14 mouse cellular contexts compared by ENCODE assay signal in the genomic region with DNA sequence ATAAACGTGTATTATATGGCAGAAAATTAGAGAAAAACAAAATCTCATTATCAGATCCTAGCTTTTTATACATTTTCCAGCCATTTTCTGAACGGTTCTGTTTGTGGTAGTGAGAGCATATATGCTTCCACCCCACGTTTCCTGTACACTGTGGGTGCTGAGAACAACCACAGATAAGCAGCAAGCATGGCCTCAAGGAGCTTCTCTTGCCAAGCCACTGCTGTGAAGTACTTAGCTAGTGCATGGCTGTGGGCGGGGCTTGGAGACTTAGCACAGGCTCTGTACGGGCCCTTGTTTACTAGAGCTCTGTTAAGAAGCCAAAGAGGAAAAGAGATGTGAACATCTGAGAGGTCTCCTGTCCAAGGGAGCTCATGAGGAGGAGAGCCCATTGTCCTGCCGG. TPM values are rescaled to one million over a fixed set of nuclear protein-coding genes. Genes with fewer than 3 reads are reported as not detected.
DNase-seq lines count a peak whose midpoint lies in the region; ATAC-seq and TF ChIP-seq lines count a peak whose summit lies in the region.
"Had no signal": no experiment of that assay in that cellular context is flagged by ENCODE, and none has a peak within 500 bp of the region (broad histone marks: within the 10 kb centered on the region; RNA-seq: fewer than 3 reads in every experiment).

No protein-coding gene starts in this region.

- DNase-seq in 416B (ENCODE audit: low read depth), result peak; percentile 86
- peak; percentile 26 to 37 (median 32) for DNase-seq in liver, embryonic 14.5 days (ENCODE audit: low read depth in 3 of 3, low spot score in 3 of 3)
- DNase-seq in ovary, adult 18-20 months (ENCODE audit: low spot score), result no peak
- DNase-seq in heart, postnatal 10 days, result no peak
- no peak for DNase-seq in midbrain, embryonic 10.5 days (ENCODE audit: low spot score)
- no peak for DNase-seq in embryonic facial prominence, embryonic 10.5 days (ENCODE audit: low spot score)
- DNase-seq: forebrain, postnatal 0 days had no signal

- H3K9me3 ChIP-seq in liver, embryonic 14.5 days (ENCODE audit: control insufficient read depth, low read length), result no peaks in the 10 kb centered on the region
- H3K9me3 ChIP-seq in megakaryocyte, embryonic 14.5 days, result no peaks in the 10 kb centered on the region
- H3K9me3 ChIP-seq in midbrain, embryonic 10.5 days (replicated peaks), result no peaks in the 10 kb centered on the region
- H3K9me3 ChIP-seq in embryonic facial prominence, embryonic 10.5 days, result no peaks in the 10 kb centered on the region
- H3K9me3 ChIP-seq: embryonic facial prominence, embryonic 12.5 days; heart, embryonic 12.5 days; limb, embryonic 10.5 days; midbrain, embryonic 13.5 days had no signal

- WGBS in liver, embryonic 14.5 days (ENCODE audit: insufficient replicate concordance), result 22% methylated on average over 6 of the region's 6 CpGs
- WGBS in midbrain, embryonic 10.5 days, result 70% methylated on average over 6 of the region's 6 CpGs
- 76% methylated on average over 6 of the region's 6 CpGs for WGBS in embryonic facial prominence, embryonic 10.5 days

- H3K4me2 ChIP-seq in liver, embryonic 14.5 days (ENCODE audit: low read depth), result no peak overlapping the region
- H3K4me2 ChIP-seq: embryonic facial prominence, embryonic 12.5 days; heart, embryonic 12.5 days; midbrain, embryonic 13.5 days had no signal

- H3K9ac ChIP-seq in liver, embryonic 14.5 days (replicated peaks), result no peak overlapping the region
- H3K9ac ChIP-seq: embryonic facial prominence, embryonic 12.5 days; forebrain, postnatal 0 days; heart, embryonic 12.5 days; midbrain, embryonic 13.5 days had no signal

- intact Hi-C loops in heart, postnatal 10 days (cut with DNase I), result no loop called here

- H3K4me1 ChIP-seq in liver, embryonic 14.5 days (replicated peaks; ENCODE audit: control insufficient read depth in 2 of 2, insufficient read depth in 2 of 2, low read length in 1 of 2), result peaks cover 0 to 9% of the 10 kb centered on the region in 2 experiments; a peak in 2 of 4 replicates
- H3K4me1 ChIP-seq in megakaryocyte, embryonic 14.5 days, result peaks cover 67% of the 10 kb centered on the region
- no peaks in the 10 kb centered on the region for H3K4me1 ChIP-seq in midbrain, embryonic 10.5 days
- no peaks in the 10 kb centered on the region for H3K4me1 ChIP-seq in embryonic facial prominence, embryonic 10.5 days
- H3K4me1 ChIP-seq: embryonic facial prominence, embryonic 12.5 days; heart, embryonic 12.5 days; limb, embryonic 10.5 days; midbrain, embryonic 13.5 days had no signal

- no peak overlapping the region for H3K4me3 ChIP-seq in liver, embryonic 14.5 days (ENCODE audit: insufficient read depth in 1 of 2, low read depth in 2 of 2, low read length in 2 of 2)
- peak overlapping the region; percentile 42 for H3K4me3 ChIP-seq in megakaryocyte, embryonic 14.5 days (replicated peaks)
- H3K4me3 ChIP-seq in midbrain, embryonic 10.5 days, result no peak overlapping the region
- H3K4me3 ChIP-seq in embryonic facial prominence, embryonic 10.5 days, result no peak overlapping the region
- H3K4me3 ChIP-seq: embryonic facial prominence, embryonic 12.5 days; heart, embryonic 12.5 days; limb, embryonic 10.5 days; midbrain, embryonic 13.5 days had no signal

- H3K27me3 ChIP-seq in liver, embryonic 14.5 days (ENCODE audit: control insufficient read depth, insufficient read depth, low read length), result no peaks in the 10 kb centered on the region
- no peaks in the 10 kb centered on the region for H3K27me3 ChIP-seq in megakaryocyte, embryonic 14.5 days (replicated peaks)
- H3K27me3 ChIP-seq in midbrain, embryonic 10.5 days (ENCODE audit: low read depth, poor library complexity, severe bottlenecking), result no peaks in the 10 kb centered on the region
- H3K27me3 ChIP-seq in embryonic facial prominence, embryonic 10.5 days (replicated peaks; ENCODE audit: low read depth, poor library complexity, severe bottlenecking), result no peaks in the 10 kb centered on the region
- H3K27me3 ChIP-seq: embryonic facial prominence, embryonic 12.5 days; heart, embryonic 12.5 days; midbrain, embryonic 13.5 days had no signal

- no peak for TF ChIP-seq CTCF in liver, embryonic 14.5 days (IDR thresholded peaks at IDR 0.05; ENCODE audit: low read depth)

- no peak overlapping the region for H3K27ac ChIP-seq in liver, embryonic 14.5 days
- no peak overlapping the region for H3K27ac ChIP-seq in midbrain, embryonic 10.5 days (replicated peaks)
- H3K27ac ChIP-seq in embryonic facial prominence, embryonic 10.5 days (replicated peaks), result no peak overlapping the region
- H3K27ac ChIP-seq: embryonic facial prominence, embryonic 12.5 days; limb, embryonic 10.5 days; midbrain, embryonic 13.5 days had no signal

- ATAC-seq in activated CD4-positive, CD25-positive, alpha-beta regulatory T cell, adult 4 months, result peak; percentile 73
- peak; percentile 74 for ATAC-seq in liver, embryonic 14.5 days (ENCODE audit: insufficient read depth)
- ATAC-seq: forebrain, postnatal 0 days; intestine, embryonic 16.5 days; midbrain, embryonic 13.5 days had no signal

- TF ChIP-seq EP300 in liver, embryonic 14.5 days (IDR thresholded peaks at IDR 0.05; ENCODE audit: low read depth), result no peak

- H3K36me3 ChIP-seq in liver, embryonic 14.5 days (replicated peaks; ENCODE audit: control insufficient read depth, insufficient read depth, low read depth), result peaks cover 2% of the 10 kb centered on the region; the same call in 1 of the 2 replicates
- H3K36me3 ChIP-seq in megakaryocyte, embryonic 14.5 days (replicated peaks; ENCODE audit: low read length), result peaks cover 79% of the 10 kb centered on the region
- H3K36me3 ChIP-seq in midbrain, embryonic 10.5 days, result peaks cover 65% of the 10 kb centered on the region
- H3K36me3 ChIP-seq in embryonic facial prominence, embryonic 10.5 days (replicated peaks), result peaks cover 88% of the 10 kb centered on the region

RNA-seq across cellular contexts. Expression of a gene that starts 20.8 kb away (rescaled TPM):
- 10 to 100 TPM; 12.9 to 13.1 TPM for polyA plus RNA-seq in activated CD4-positive, CD25-positive, alpha-beta regulatory T cell, adult 4 months (2017; shearing (Covaris generic))
- 3.0 and 3.4 TPM in 2 replicates for polyA plus RNA-seq in liver, embryonic 14.5 days (2012; rRNA removed)
- polyA plus RNA-seq in liver, embryonic 14.5 days (2014; fragmentation: Nextera tagmentation; extraction: Ambion mirVana), result 2.8 and 2.9 TPM in 2 replicates
- 2.6 and 9.1 TPM in 2 replicates for polyA plus RNA-seq in megakaryocyte, embryonic 14.5 days (2012; ENCODE audit: insufficient read depth, low replicate concordance)
- total RNA-seq in heart, postnatal 10 days (2021), result 10 to 100 TPM; 10.1 to 10.2 TPM
- 14.8 and 15.3 TPM in 2 replicates for polyA plus RNA-seq in midbrain, embryonic 10.5 days (2016; fragmentation: Nextera tagmentation; extraction: Ambion mirVana)
- polyA plus RNA-seq in embryonic facial prominence, embryonic 10.5 days (2016; fragmentation: Nextera tagmentation; extraction: Ambion mirVana), result 15.5 and 15.7 TPM in 2 replicates

RNA-seq across cellular contexts. Expression of a gene that starts 39.7 kb away (rescaled TPM):
- 1 to 10 TPM; 6.8 to 8.3 TPM for polyA plus RNA-seq in activated CD4-positive, CD25-positive, alpha-beta regulatory T cell, adult 4 months (2017; shearing (Covaris generic))
- 2.0 and 3.9 TPM in 2 replicates for polyA plus RNA-seq in liver, embryonic 14.5 days (2012; rRNA removed)
- 11.9 and 13.0 TPM in 2 replicates for polyA plus RNA-seq in liver, embryonic 14.5 days (2014; fragmentation: Nextera tagmentation; extraction: Ambion mirVana)
- 0.53 and 1.0 TPM in 2 replicates for polyA plus RNA-seq in megakaryocyte, embryonic 14.5 days (2012; ENCODE audit: insufficient read depth, low replicate concordance)
- total RNA-seq in heart, postnatal 10 days (2021), result 10 to 100 TPM; 14.8 to 16.8 TPM
- polyA plus RNA-seq in midbrain, embryonic 10.5 days (2016; fragmentation: Nextera tagmentation; extraction: Ambion mirVana), result 22.4 and 22.6 TPM in 2 replicates
- 17.0 and 18.5 TPM in 2 replicates for polyA plus RNA-seq in embryonic facial prominence, embryonic 10.5 days (2016; fragmentation: Nextera tagmentation; extraction: Ambion mirVana)

RNA-seq across cellular contexts. Expression of a gene that starts 48.9 kb away (rescaled TPM):
- 10 to 100 TPM; 29.4 to 30.1 TPM for polyA plus RNA-seq in activated CD4-positive, CD25-positive, alpha-beta regulatory T cell, adult 4 months (2017; shearing (Covaris generic))
- polyA plus RNA-seq in liver, embryonic 14.5 days (2012; rRNA removed), result 15.5 and 18.7 TPM in 2 replicates
- 11.4 and 12.5 TPM in 2 replicates for polyA plus RNA-seq in liver, embryonic 14.5 days (2014; fragmentation: Nextera tagmentation; extraction: Ambion mirVana)
- 32.1 and 64.4 TPM in 2 replicates for polyA plus RNA-seq in megakaryocyte, embryonic 14.5 days (2012; ENCODE audit: insufficient read depth, low replicate concordance)
- 10 to 100 TPM; 18.7 to 20.0 TPM for total RNA-seq in heart, postnatal 10 days (2021)
- 20.8 and 23.2 TPM in 2 replicates for polyA plus RNA-seq in midbrain, embryonic 10.5 days (2016; fragmentation: Nextera tagmentation; extraction: Ambion mirVana)
- 31.6 and 37.3 TPM in 2 replicates for polyA plus RNA-seq in embryonic facial prominence, embryonic 10.5 days (2016; fragmentation: Nextera tagmentation; extraction: Ambion mirVana)

Comparison
In these comparisons a context has a peak if more than half of its experiments do, and no peak if none do; other contexts are left out.
1. DNase-seq: peak in 416B (single experiment) and liver, embryonic 14.5 days (3 of 3); none in ovary, adult 18-20 months (single experiment), heart, postnatal 10 days (0 of 2), midbrain, embryonic 10.5 days (single experiment) and embryonic facial prominence, embryonic 10.5 days (single experiment).